Mouse (Mus musculus) brain, embryonic 14.5 days (tissue): ENCODE data around the gene Rfx7.

ENCODE experiments used
- CTCF ChIP-seq: fragments of 200-500 bp; IDR thresholded peaks from 2 replicates; pipeline ENCODE4 v1.5.1; 2012; ENCODE audit warnings: inconsistent platforms, mild to moderate bottlenecking, moderate library complexity, borderline replicate concordance; ENCODE audit not compliant: insufficient read depth, insufficient read length; ENCODE audit errors: extremely low read depth
- POLR2A ChIP-seq: fragments of 200-500 bp; IDR thresholded peaks from 2 replicates; pipeline ENCODE4 v1.6.1; 2012; ENCODE audit warnings: mild to moderate bottlenecking, inconsistent platforms, borderline replicate concordance; ENCODE audit not compliant: poor library complexity, insufficient read depth, insufficient read length, severe bottlenecking; ENCODE audit errors: extremely low read depth

- TF ChIP-seq CTCF (no peak), POLR2A (no peak)
Measured at GRCm38 (mm10) chr9:72563277-72563676, 31.2 kb downstream of the Rfx7 start.
